Mouse (Mus musculus) liver, postnatal 0 days (tissue): ENCODE results near the gene C3. TPM values are rescaled to one million over a fixed set of nuclear protein-coding genes. Genes with fewer than 3 reads are reported as not detected.

Experiments used
- ATAC-seq: fragments of 200-750 bp; cut with Nextera tagmentation; 2 replicates; pipeline ENCODE4 v1.8.0; 2017; ENCODE audit warnings: mild to moderate bottlenecking, moderate library complexity
- DNase-seq: peaks from one replicate; pipeline ENCODE4 v3.0.0-alpha.2; 2016
- H3K27ac ChIP-seq: fragments of 300-500 bp; sonication (generic); 2 replicates; pipeline ENCODE4 v1.5.1; 2014; ENCODE audit warnings: antibody characterized with exemption, moderate library complexity, mild to moderate bottlenecking, low read depth
- H3K27me3 ChIP-seq: fragments of 300-500 bp; sonication (generic); 2 replicates; pipeline ENCODE4 v1.6.1; 2014; ENCODE audit warnings: low read length, control low read depth, mixed read lengths; ENCODE audit not compliant: insufficient read depth
- H3K36me3 ChIP-seq: fragments of 300-500 bp; sonication (generic); replicated peaks from 2 replicates; pipeline ENCODE4 v1.6.1; 2014; ENCODE audit warnings: mild to moderate bottlenecking, control low read depth, low read length, moderate library complexity, mixed read lengths; ENCODE audit not compliant: insufficient read depth
- H3K4me1 ChIP-seq: fragments of 300-500 bp; sonication (generic); 2 replicates; pipeline ENCODE4 v1.6.1; 2014; ENCODE audit warnings: antibody characterized with exemption, mild to moderate bottlenecking, control low read depth; ENCODE audit not compliant: insufficient read depth
- H3K4me2 ChIP-seq: fragments of 300-500 bp; sonication (generic); 2 replicates; pipeline ENCODE4 v1.6.1; 2014; ENCODE audit warnings: low read depth, mild to moderate bottlenecking, low read length, moderate library complexity, mixed read lengths
- H3K4me3 ChIP-seq: fragments of 300-500 bp; sonication (generic); 2 replicates; pipeline ENCODE4 v1.5.1; 2014; ENCODE audit warnings: low read depth, low read length
- H3K9ac ChIP-seq: fragments of 300-500 bp; sonication (generic); replicated peaks from 2 replicates; pipeline ENCODE4 v1.6.1; 2014; ENCODE audit warnings: mild to moderate bottlenecking, moderate library complexity
- H3K9me3 ChIP-seq: fragments of 300-500 bp; sonication (generic); 2 replicates; pipeline ENCODE4 v1.6.1; 2016; ENCODE audit warnings: mild to moderate bottlenecking, control low read depth, low read length, mixed read lengths
- CTCF ChIP-seq: sonication (generic); IDR thresholded peaks from 2 replicates; pipeline ENCODE4 v1.5.1; 2016; ENCODE audit warnings: antibody characterized with exemption, low read depth
- EP300 ChIP-seq: IDR thresholded peaks from 2 replicates; pipeline ENCODE4 v1.6.1; 2016; ENCODE audit warnings: antibody characterized with exemption, low read depth, mild to moderate bottlenecking
- WGBS: fragments of 180-500 bp; shearing (Covaris S2); extraction: QIAGEN DNeasy Blood & Tissue Kit; methylation state at CpG from one replicate; pipeline ENCODE4 v1.1.7; 2014; ENCODE audit not compliant: insufficient replicate concordance; 5-methylcytosine and 5-hydroxymethylcytosine counted together
- polyA plus RNA-seq: library from polyadenylated mRNA; unstranded; fragments of >200 nt; fragmentation: Nextera tagmentation; extraction: Ambion mirVana; gene quantifications from 2 replicates; pipeline ENCODE4 v1.2.1, GENCODE M21; 2015

Gene C3
- polyA plus RNA-seq, 1 experiment from 2014 or later, result 1,364 TPM

GRCm38 (mm10) chr17:57235803-57236202 lies 7.9 kb upstream of the C3 start:
- Histone ChIP-seq H3K4me3 (peak overlapping the region; percentile 35), H3K27ac (no peak overlapping the region), H3K4me1 (peaks cover 12% of the 10 kb centered on the region), H3K9ac (peak overlapping the region; percentile 23), H3K9me3 (no peaks in the 10 kb centered on the region), H3K4me2 (peak overlapping the region; percentile 70), H3K36me3 (peaks cover 32% of the 10 kb centered on the region), H3K27me3 (no peaks in the 10 kb centered on the region)
- ATAC-seq (no peak), DNase-seq (no peak)
- WGBS, result 65% methylated on average over 5 of the region's 5 CpGs
- TF ChIP-seq EP300 (no peak), CTCF (no peak)

GRCm38 (mm10) chr17:57234254-57234928 lies 6.5 kb upstream of the C3 start:
- TF ChIP-seq EP300 (no peak), CTCF (peak; percentile 47)
- peaks cover 32% of the 10 kb centered on the region for H3K36me3 ChIP-seq
- peak overlapping the region; percentile 95 for H3K27ac ChIP-seq
- H3K9ac ChIP-seq, result peak overlapping the region; percentile 66
- H3K27me3 ChIP-seq, result no peaks in the 10 kb centered on the region
- H3K4me2 ChIP-seq, result peak overlapping the region; percentile 70
- peak overlapping the region; percentile 48 for H3K4me3 ChIP-seq
- H3K9me3 ChIP-seq, result no peaks in the 10 kb centered on the region
- DNase-seq, result no peak
- H3K4me1 ChIP-seq, result peaks cover 26% of the 10 kb centered on the region
- ATAC-seq, result peak; percentile 37
- WGBS, result 70% methylated on average over 12 of the region's 12 CpGs

GRCm38 (mm10) chr17:57233038-57233437 lies 5.1 kb upstream of the C3 start:
- no peak for TF ChIP-seq CTCF
- TF ChIP-seq EP300, result peak; percentile 81
- Histone ChIP-seq H3K27ac (peak overlapping the region; percentile 95), H3K4me3 (peak overlapping the region; percentile 48), H3K9ac (peak overlapping the region; percentile 66; the same call in 1 of the 2 replicates), H3K27me3 (no peaks in the 10 kb centered on the region), H3K4me2 (peak overlapping the region; percentile 70), H3K9me3 (no peaks in the 10 kb centered on the region), H3K4me1 (peaks cover 35% of the 10 kb centered on the region), H3K36me3 (peaks cover 30% of the 10 kb centered on the region)
- 37% methylated on average over 7 of the region's 7 CpGs for WGBS
- peak; percentile 78 for ATAC-seq
- peak; percentile 80 for DNase-seq

- no peak for TF ChIP-seq EP300
- TF ChIP-seq CTCF, result no peak
- H3K4me1 ChIP-seq, result peaks cover 35% of the 10 kb centered on the region
- H3K4me2 ChIP-seq, result peak overlapping the region; percentile 10; the same call in 1 of the 2 replicates
- 73% methylated on average over 1 of the region's 1 CpGs for WGBS
- ATAC-seq (no peak), DNase-seq (no peak)
- H3K27ac ChIP-seq, result peak overlapping the region; percentile 95
- H3K9me3 ChIP-seq, result no peaks in the 10 kb centered on the region
- no peak overlapping the region for H3K9ac ChIP-seq
- H3K36me3 ChIP-seq, result peaks cover 21% of the 10 kb centered on the region
- no peak overlapping the region for H3K4me3 ChIP-seq
- H3K27me3 ChIP-seq, result no peaks in the 10 kb centered on the region
Measured at GRCm38 (mm10) chr17:57232200-57232599, 4.3 kb upstream of the C3 start.

- H3K9me3 ChIP-seq, result no peaks in the 10 kb centered on the region
- peaks cover 18% of the 10 kb centered on the region for H3K36me3 ChIP-seq
- DNase-seq (no peak), ATAC-seq (no peak)
- H3K4me2 ChIP-seq, result peak overlapping the region; percentile 42
- no peak overlapping the region for H3K9ac ChIP-seq
- no peak overlapping the region for H3K4me3 ChIP-seq
- peaks cover 35% of the 10 kb centered on the region for H3K4me1 ChIP-seq
- H3K27me3 ChIP-seq, result no peaks in the 10 kb centered on the region
- H3K27ac ChIP-seq, result peak overlapping the region; percentile 95
- TF ChIP-seq CTCF, result no peak
- TF ChIP-seq EP300, result no peak
Measured at GRCm38 (mm10) chr17:57231321-57231771, 3.4 kb upstream of the C3 start.

- 26% methylated on average over 6 of the region's 6 CpGs for WGBS
- H3K4me2 ChIP-seq, result peak overlapping the region; percentile 42
- peak overlapping the region; percentile 95 for H3K27ac ChIP-seq
- no peaks in the 10 kb centered on the region for H3K9me3 ChIP-seq
- peaks cover 35% of the 10 kb centered on the region for H3K4me1 ChIP-seq
- ATAC-seq (peak; percentile 21), DNase-seq (peak; percentile 70)
- TF ChIP-seq EP300 (no peak), CTCF (no peak)
- H3K9ac ChIP-seq, result no peak overlapping the region
- peaks cover 14% of the 10 kb centered on the region for H3K36me3 ChIP-seq
- no peaks in the 10 kb centered on the region for H3K27me3 ChIP-seq
- H3K4me3 ChIP-seq, result no peak overlapping the region
Measured at GRCm38 (mm10) chr17:57230728-57231125, 2.8 kb upstream of the C3 start.
